Mouse (Mus musculus): Measurements from ENCODE around the gene Lrrc20. TPM values are rescaled to one million over a fixed set of nuclear protein-coding genes. Genes with fewer than 3 reads are reported as not detected.
A peak's percentile ranks its signal among the peaks of the same experiment; 100 is the strongest.

Gene Lrrc20
- total RNA-seq, 2 experiments from 2014 or later: 19.8 to 22.9 TPM

DNA sequence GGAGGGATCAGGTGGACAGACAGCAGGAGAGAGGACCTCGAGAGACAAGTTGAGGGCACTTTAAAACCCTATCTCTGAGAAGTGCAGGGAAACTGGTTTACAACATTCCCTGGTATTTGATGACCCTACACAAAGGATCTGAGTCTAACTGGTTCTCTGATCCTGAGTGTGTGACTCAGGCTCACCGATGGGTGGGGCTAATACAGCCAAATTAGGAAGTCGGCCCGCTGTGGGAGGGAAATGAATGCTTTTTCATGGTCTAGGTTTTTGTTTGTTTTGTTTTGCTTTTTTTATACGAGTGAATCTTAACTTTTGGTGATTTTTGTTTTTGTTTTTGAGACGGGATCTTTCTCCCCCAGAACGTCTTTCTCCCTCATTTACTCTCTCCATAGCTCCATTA, 6.7 kb upstream of the Lrrc20 start:
- DNase-seq (ENCODE audit: extremely low spot score in 1 of 2, low spot score in 1 of 2): no peak

DNA sequence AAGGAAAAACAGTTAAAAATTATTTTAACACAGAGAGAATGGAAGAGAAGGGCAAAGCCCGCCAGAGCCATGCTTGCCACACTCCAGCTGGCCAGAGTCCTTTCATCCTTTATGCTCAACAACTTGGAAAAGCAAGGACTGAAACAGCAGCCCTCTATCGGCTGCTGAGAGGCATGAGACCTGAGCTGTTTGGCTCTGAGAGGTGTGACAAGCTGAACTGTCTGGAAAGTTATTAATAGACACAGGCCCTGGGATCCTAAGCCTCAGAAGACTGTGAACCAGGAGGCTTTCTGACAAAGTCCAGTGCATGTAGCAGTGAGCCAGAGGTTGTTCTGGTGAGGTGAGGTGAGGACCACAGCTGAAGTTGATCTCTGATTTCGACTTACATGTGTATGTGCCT, 2.0 kb upstream of the Lrrc20 start:
- no peak for DNase-seq (ENCODE audit: extremely low spot score in 1 of 2, low spot score in 1 of 2)

DNA sequence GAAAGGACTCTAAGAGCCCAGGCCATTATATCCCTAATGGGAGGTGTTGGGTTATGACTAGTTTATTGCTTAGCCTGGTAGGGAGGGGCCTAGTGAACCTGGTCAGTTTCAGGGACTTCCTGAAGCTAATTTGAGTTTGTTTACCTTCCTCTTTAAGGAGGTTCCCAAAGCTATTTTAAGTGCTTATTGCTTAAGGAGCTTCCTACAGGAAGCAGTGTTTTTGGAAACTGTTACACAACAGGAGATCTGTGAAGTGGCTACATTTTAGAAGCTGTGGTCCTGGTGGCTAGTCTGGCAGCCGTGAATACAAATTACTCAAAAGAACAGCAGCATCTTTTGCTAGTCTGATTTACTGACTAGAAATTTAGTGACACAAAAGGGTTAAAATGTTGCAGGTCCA, 1.3 kb upstream of the Lrrc20 start:
- DNase-seq (ENCODE audit: extremely low spot score in 1 of 2, low spot score in 1 of 2): no peak

DNA sequence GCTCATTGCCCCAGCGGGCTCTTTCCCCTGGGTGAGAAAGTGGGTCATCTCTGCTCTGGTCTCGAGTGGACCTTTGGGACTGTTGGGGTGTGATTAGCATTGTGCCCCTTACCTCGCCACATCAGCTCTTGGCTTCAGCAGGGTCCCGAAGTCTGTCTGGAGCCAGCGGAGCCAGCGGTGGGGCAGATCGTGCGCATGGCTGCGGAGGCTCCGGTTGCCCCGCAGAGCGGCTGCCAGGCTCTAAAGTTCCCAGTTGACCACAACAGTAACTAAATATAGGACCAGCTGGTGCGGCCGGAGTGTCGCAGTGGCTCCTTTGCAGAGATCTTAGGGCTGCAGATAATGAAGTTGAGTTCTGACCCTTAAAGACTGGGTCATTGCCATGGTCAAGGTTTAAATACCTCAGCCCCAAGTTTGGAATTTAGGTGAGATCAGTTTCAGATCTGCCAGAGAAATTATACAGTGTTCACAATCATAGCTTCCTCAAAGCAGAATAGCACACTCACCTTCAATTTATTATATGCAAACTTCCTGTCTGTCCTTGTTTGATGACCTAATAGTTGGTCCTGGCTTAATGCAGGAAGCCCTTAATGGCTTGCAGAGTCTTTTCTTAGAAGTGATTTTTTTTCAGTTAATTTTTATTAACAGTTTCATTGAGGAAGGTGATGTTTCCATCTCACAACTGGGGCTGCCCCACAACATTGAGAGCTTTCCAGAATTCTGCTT, 1.0 kb downstream of the Lrrc20 start:
- DNase-seq (ENCODE audit: extremely low spot score in 1 of 2, low spot score in 1 of 2): no peak

DNA sequence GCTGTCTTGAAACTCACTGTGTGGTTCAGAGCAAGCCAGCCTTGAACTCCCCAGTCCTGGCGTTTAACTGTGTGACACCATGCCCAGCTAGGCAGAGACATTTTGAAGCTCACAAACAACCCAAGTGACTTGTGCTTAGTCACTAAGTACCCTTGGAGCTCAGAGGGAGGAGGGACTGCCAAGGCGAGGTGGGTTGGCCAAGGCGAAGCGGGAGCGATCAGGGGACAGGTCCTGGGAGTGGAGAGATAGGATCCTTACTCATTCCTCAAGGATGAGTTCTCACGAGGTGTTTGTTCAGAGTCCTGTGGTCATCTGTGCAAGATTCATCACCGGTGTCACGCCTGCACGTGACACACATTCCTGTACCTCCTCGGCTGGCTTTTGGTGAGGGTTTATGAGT, 3.9 kb downstream of the Lrrc20 start:
- DNase-seq (ENCODE audit: extremely low spot score in 1 of 2, low spot score in 1 of 2): no peak

DNA sequence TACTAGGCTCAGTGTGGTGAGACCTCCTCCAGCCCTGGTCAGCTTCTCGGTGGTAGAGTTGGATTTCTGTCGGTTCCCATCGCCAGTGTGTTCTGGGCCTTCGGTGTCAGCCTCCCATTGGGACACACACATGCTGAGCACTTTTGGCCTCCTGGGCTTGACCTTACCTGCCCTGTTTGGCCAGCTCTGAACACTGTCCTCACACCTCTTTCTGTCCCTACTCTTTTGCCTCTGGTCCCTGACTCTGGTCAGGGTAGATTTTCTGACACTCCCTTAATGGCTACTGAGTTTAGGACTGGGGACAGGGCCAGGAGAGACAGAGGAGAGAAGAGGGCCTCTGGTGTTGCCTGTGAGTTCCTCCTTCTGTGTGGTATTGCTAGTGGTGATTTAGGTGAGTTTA, 4.3 kb downstream of the Lrrc20 start:
- no peak for DNase-seq (ENCODE audit: extremely low spot score in 1 of 2, low spot score in 1 of 2)

DNA sequence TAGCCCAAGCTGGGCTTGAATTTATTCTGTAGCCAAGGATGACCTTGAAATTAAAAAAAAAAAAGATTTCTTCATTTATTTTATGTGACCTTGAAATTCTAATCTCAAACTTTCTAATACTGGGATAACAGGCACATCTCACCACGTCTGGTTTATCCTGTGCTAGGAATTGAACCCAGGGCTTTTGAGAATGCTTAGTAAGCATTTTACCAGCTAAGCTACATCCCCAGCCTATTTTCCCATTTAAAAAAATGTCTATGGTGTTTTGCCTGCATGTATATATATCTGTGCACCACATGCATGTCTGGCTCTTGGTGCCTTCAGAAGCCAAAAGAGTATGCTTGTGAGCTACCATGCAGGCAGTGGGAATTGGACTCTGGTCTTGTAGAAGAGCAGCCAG, 4.9 kb downstream of the Lrrc20 start:
- no peak for DNase-seq (ENCODE audit: extremely low spot score in 1 of 2, low spot score in 1 of 2)

DNA sequence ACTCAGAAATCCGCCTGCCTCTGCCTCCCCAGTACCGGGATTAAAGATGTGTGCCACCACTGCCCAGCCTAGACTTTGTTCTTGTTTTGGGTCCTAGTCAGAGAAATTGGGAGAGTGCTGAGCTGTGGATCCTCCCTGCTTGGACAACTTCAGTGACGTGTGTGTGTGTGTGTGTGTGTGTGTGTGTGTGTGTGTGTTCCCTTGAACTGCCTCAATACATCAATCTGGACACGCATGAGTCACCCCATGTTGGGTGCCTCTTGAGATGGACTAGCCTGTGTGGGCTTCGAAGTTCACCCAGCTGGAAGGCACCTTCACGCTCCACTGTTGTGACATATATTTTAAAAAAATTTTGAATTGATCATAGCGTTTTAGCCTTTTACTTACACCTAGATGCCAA, 7.2 kb downstream of the Lrrc20 start:
- no peak for DNase-seq (ENCODE audit: extremely low spot score in 1 of 2, low spot score in 1 of 2)

DNA sequence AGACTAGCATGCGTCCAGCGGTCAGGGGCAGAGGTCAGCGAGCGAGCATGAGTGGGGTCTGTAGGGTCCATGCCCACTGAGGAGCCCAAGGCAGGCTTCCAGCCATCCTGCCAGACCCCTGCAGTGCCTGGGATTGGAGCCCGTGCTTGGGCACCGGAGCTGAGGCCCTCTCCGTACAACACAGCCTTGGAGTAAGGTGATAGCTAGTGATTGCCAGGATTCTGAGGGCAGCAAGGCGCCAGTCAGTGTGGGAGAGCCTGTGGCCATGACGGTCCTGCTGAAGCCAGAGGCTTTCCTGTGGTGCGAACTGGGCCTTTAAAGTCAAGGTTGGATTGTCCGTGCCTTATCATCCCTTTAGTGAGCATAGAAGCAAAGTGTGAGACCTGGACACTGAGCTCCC, 9.2 kb downstream of the Lrrc20 start:
- DNase-seq (ENCODE audit: extremely low spot score in 1 of 2, low spot score in 1 of 2): no peak

DNA sequence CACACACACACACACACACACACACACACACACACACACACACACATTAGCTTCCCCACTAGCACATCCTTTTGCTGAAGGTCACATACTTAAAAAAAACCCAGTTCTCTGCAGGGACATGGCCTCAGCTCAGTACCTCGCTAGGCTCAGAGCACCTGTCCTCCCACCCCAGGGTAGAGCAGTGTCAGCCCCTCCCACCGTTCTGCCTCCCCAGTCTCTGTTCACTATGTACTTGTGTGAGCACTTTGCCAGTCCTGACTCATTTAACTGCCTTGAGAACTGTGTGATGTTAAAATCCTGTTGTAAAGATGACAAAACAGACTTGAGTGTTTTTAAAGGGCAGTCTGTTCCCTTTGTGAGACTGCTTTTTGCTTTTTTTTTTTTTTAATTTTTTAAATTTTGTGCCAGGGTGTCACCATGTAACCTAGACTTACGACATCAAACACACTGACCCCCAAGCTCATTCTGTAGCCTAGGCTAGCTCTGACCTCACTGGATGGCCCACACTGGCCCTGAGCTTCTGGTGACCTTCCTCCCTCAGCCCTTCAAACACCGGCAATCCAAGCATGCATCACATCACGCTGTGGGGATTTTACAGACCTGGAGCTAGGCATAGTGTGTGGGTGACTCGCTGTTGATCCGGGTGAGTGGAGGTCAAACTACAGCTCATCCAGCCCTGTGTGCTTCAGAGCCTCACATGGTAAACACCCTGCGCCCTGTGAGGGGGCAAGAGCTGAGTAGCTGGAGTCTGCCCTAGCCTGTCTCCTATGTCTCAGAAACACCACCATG, 11.1 kb downstream of the Lrrc20 start:
- DNase-seq (ENCODE audit: extremely low spot score in 1 of 2, low spot score in 1 of 2): no peak

DNA sequence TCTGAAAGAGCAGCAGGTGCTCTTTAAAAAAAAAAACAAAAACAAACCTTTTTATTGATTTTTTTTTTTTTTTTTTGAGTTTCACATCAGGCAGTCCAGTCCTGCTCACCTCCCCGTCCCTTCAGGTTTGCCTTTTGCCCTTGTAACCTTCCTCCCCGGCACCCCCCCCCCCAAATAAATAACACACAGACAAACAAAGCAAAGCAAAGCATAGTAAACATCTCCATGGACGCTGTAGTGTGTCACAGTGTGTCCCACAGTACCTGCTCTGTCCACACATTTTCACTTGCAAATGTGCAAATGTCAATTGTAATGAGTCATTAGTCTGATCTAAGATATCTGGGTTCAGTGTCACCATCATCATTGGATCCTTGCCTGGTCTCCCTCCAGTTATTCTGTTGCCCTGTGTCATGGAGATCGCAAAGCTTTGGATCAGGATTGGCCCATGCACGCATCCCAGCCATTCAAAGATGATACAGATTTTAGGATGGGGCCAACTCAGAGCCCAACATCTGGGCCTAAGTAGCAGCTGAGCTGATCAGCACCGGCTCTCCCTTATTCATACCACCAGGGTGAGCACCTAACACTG, 13.0 kb downstream of the Lrrc20 start:
- DNase-seq (ENCODE audit: extremely low spot score in 1 of 2, low spot score in 1 of 2): no peak

DNA sequence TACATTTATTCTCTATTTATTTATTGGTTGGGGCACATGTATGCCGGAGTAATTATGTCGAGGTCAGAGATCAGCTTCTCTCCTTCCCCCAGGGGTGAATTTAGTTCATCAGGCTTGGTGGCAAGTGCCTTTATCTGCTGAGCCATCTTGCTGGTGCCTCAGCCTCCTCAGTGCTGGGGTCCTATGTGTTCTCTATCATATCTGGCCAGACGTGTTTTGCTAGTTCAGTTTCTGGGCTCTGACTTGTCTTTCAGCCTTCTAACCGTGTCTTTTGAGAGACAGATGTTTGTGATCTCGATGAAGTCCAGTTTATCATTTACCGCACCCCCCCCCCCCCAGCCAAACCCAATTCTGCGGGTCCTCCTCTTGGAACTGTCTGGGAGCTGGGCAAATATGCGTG, 16.0 kb downstream of the Lrrc20 start:
- DNase-seq (ENCODE audit: extremely low spot score in 1 of 2, low spot score in 1 of 2): no peak

DNA sequence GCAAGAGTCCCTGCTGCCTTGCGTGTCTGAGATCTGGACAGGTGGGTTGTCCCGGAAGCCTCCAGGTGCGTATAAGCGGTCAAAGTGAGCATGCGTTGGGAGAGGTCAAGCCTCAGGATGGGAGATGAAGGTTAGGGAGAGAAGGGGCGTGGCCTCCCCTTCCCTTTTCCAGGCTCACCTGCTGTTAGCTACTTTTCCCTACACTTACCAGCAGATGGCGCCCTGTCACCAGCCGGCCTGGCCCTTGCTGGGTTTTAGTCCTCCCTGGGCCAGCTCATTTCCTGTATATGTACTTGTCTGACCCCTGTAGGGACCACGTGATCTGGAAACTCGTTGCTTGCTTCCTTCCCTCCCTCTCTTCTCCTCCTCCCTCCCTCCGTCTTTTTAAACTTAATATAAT, 16.4 kb downstream of the Lrrc20 start:
- DNase-seq (ENCODE audit: extremely low spot score in 1 of 2, low spot score in 1 of 2): peak; percentile 66 to 87

DNA sequence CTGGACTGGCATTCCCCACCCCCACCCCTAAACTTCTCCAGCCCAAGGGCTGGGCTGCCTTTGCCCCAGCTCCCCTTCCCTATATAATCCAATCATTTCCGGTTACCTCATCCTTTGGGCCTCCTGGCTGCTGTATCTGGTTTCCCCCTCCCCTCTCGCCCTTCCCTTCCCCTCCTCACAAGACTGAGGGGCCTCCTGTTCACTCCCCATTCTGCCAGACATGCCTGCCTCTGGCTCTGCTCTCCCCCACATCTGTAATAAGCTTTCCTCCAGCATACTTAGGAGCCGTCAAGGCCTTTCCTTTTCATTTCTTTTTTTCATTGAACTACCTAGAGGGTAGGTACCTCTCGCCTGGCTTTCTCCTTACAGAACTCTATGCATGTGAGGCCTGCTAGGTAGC, 19.9 kb downstream of the Lrrc20 start:
- no peak for DNase-seq (ENCODE audit: extremely low spot score in 1 of 2, low spot score in 1 of 2)

DNA sequence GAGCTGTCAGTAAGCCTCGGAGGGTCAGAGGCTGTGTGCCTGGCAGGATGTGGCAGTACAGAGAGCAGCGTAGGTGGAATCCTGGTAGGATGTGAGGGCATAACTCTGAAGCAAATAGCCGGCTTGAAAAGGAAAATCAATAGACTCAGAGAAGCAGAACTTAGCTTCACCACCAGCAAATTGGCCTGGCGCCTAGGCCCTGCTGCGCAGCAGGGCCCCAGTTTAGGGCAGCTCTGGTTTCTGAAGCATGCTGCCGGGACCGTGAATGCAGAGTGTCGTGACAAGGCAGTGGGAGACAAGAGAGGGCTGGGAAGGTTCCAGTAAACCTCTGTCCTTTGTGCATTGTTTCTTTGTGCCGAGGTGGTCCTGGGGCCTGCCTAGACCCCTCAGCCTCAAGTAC, 20.6 kb downstream of the Lrrc20 start:
- DNase-seq (ENCODE audit: extremely low spot score in 1 of 2, low spot score in 1 of 2): no peak

DNA sequence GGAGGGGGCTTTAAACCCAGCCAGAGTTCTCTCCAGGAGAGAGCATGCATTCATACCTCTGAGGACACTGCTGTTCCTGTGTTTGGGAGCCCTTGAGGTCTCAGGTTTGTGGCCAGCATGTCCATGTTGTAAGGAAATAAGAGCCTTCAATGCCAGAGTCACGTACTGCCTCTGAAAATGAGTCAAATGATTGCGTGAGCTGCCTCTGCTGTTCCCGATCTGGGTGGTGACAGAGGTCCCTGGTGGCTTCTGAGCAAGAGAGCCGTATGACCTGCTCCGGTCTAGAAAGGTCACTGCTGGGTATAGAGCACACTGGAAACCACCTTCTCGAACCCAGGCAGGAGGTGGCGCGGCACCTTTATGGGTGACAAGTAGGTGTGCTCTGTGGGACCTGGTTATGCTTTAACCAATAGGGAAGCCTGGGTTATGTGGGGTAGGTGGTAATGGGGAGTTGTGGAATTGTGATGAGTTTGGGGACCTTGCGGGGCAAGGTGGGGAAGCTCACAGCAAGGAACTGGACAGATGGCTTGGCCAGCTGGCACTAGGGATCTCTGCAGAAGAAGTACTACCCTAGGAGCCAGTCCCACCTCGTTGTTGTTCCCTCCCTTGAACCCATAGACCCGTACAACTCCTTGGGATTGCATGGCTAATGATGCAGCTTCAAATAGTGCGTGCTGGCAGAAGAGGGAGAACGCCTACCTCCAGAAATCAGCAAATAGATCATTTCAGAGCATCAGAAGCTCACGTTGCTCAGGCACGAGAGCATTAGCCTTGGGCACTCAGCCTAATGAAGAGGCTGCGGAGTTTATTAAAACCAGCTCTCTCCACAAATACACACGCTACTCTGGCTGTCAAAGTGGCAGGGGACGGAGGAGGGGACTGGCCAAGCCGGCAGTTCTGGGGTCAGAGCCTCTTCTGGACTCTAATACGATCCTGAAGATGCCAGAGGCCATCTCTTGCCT, 24.2 kb downstream of the Lrrc20 start:
- DNase-seq (ENCODE audit: extremely low spot score in 1 of 2, low spot score in 1 of 2): no peak

DNA sequence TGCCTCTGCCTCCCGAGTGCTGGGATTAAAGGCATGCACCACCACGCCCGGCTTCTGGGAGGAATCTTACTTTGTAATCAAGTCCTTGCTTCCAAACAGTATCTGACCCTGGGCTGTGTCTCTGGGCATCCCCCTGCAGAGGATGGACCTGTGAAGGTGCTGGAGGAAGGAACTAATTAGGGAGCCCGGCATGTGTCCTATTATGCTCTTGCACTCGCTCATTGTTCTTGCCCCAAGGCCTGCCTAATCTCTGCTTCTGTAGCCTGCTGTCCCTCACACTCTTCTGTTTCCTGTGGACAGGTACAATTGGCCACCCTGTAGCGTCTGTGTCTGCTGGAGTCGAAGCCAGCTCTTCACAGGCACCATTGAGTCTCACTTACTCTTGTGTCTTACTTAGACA, 25.2 kb downstream of the Lrrc20 start:
- no peak for DNase-seq (ENCODE audit: extremely low spot score in 1 of 2, low spot score in 1 of 2)

DNA sequence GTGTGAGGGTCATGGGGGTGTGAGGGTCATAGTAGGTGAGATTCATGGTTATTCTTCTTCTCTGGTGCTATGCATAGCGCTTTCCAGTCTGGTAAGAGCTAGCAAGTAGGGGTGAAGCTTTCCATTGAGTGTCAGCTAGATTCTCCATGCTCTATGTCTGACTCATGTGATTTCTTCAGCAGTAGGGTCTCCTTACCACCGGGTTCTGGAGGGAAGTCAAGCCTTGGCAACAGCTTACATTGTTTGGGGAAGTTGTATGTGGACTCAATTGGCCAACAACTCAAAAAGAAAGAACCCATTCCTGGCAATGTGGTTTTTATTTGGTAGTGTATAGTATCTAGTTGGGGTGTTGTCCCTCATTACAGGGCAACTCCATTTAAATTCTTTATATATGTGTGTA, 28.5 kb downstream of the Lrrc20 start:
- DNase-seq (ENCODE audit: extremely low spot score in 1 of 2, low spot score in 1 of 2): no peak

DNA sequence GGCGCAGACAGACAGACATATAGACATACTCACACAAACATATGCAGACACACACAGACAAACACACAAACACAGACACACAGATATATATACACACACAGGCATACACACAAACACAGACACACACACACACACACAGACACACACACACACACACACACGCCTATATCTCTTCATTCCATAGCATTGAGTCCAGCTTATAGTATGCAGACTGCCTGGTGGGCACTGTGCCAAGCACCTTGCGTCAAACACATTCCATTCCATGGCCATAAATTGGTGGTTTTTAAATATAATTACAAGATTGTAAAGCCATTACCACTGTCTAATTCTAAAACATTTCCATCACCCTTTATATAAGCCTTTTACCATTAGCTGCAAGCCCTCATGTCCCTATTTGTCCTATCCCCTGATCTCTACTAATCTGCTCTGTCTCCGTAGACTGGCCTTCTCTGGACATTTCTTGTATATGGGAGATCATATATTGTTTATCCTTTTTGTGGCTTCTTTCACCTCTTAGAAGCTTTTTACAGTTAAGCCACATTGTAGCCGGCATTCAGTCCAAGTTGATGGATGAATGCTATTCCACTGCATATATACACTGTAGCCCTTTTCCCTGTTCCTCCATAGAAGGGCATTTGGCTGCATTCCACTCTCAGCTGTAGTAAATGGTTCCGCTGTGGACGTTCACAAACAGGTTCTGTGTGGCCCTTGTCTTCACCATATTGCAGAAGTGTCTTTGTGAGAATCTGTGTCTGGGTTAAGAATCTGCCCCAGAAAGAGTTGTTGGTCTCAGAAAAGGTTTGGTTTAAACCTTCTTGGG, 31.0 kb downstream of the Lrrc20 start:
- DNase-seq (ENCODE audit: extremely low spot score in 1 of 2, low spot score in 1 of 2): no peak

DNA sequence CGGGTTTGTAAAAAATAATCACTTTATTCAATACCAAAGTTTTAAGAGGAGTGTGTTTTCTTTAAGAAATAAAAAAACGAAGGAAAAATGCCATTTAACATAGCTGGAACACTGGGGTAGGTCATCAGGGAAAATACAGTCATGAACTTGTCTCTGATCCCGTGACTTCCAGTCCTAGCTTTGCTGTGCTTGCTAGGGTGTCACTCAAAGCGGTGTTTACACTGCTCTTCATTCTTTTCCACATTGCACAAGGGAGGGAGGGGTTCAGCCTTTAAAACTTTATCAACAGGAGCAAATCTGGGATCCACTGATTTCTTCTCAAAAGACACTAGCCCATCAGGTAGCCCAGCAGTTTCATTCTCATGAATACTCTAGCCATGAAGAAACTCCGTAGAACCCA, 34.3 kb downstream of the Lrrc20 start:
- DNase-seq (ENCODE audit: extremely low spot score in 1 of 2, low spot score in 1 of 2): no peak

Data from layer of hippocampus, postnatal 25 days (tissue).